ENCODE assay signal across 11 mouse cellular contexts in the genomic region with DNA sequence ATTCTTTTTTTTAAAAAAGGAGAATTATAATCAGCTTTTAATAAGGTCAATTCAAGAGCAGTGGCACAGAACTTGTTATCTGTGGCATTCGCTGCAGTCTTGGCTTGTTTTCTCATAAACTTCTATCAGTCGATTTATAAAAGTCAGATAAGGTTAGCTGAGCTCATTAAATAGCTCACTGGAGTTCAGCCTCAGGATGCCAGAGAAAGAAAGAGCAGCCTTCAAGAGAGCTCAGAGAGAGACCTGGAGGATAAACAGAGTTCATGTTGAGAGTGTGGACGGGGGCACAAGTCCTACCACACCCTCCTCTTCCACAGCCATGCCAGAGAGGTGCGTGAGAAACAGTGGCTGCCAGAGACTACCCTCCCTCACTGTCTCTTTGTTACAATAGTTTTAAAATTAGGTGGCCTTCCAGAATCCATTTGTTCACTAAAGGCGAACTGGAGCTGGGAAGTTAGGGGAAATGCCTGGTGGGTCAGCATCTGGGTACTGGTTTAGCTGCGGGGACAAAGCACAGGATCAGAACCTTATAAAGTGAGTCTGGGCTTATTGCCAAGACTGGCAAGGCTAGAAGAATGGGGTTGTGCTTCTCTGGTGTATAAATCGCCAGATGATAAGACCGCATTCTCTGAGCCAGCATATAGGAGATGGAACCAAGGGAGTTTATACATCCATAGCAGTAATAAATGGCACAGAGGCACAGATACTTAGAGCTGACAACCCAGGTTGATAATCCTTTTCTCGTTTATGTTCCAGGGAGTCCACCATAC. TPM values are rescaled to one million over a fixed set of nuclear protein-coding genes. Genes with fewer than 3 reads are reported as not detected.
DNase-seq lines count a peak whose midpoint lies in the region; ATAC-seq and TF ChIP-seq lines count a peak whose summit lies in the region.
"Had no signal": no experiment of that assay in that cellular context is flagged by ENCODE, and none has a peak within 500 bp of the region (broad histone marks: within the 10 kb centered on the region; RNA-seq: fewer than 3 reads in every experiment).

No protein-coding gene starts in this region.

- no peaks in the 10 kb centered on the region for H3K36me3 ChIP-seq in kidney, postnatal 0 days (ENCODE audit: insufficient read depth, low read length)
- no peaks in the 10 kb centered on the region for H3K36me3 ChIP-seq in limb, embryonic 12.5 days

- peak overlapping the region; percentile 25; the same call in 1 of the 2 replicates for H3K27ac ChIP-seq in kidney, postnatal 0 days
- H3K27ac ChIP-seq in limb, embryonic 12.5 days = peak overlapping the region; percentile 77
- H3K27ac ChIP-seq in left cerebral cortex, adult 2 months = no peak overlapping the region

- no peak overlapping the region for H3K9ac ChIP-seq in kidney, postnatal 0 days (ENCODE audit: low read depth, low read length)
- no peak overlapping the region; the same call in 1 of the 2 replicates for H3K9ac ChIP-seq in limb, embryonic 12.5 days (replicated peaks)

- WGBS in kidney, postnatal 0 days = 68% methylated on average over 9 of the region's 9 CpGs
- 60% methylated on average over 9 of the region's 9 CpGs for WGBS in limb, embryonic 12.5 days

- H3K4me3 ChIP-seq in kidney, postnatal 0 days (replicated peaks; ENCODE audit: low read depth, low read length) = no peak overlapping the region
- no peak overlapping the region for H3K4me3 ChIP-seq in limb, embryonic 12.5 days (replicated peaks)
- H3K4me3 ChIP-seq in left cerebral cortex, adult 2 months = no peak overlapping the region

- no peak overlapping the region for H3K4me2 ChIP-seq in kidney, postnatal 0 days (ENCODE audit: low read length)
- no peak overlapping the region for H3K4me2 ChIP-seq in limb, embryonic 12.5 days

- H3K27me3 ChIP-seq in kidney, postnatal 0 days (ENCODE audit: insufficient read depth, low read length) = no peaks in the 10 kb centered on the region
- no peaks in the 10 kb centered on the region for H3K27me3 ChIP-seq in limb, embryonic 12.5 days

- TF ChIP-seq CTCF in kidney, postnatal 0 days (IDR thresholded peaks at IDR 0.05; ENCODE audit: low read depth) = no peak
- no peak for TF ChIP-seq CTCF in left cerebral cortex, adult 2 months (IDR thresholded peaks at IDR 0.05)

- no peak for ATAC-seq in kidney, postnatal 0 days (replicated peaks; ENCODE audit: low FRiP score, low read depth)
- ATAC-seq in limb, embryonic 12.5 days (ENCODE audit: insufficient number of reproducible peaks, insufficient read depth, low FRiP score, low TSS enrichment, low read depth) = no peak
- no peak for ATAC-seq in CD4-positive, CD25-positive, alpha-beta regulatory T cell, adult 4 months

- DNase-seq in heart, adult 11 months = peak; percentile 90
- DNase-seq in heart, postnatal 4 days = no peak
- no peak for DNase-seq in kidney, postnatal 0 days (ENCODE audit: low spot score)
- DNase-seq in kidney, adult 18-20 months = no peak
- peak; percentile 45 for DNase-seq in Muller cell, postnatal 12 days (ENCODE audit: inconsistent ontology term)
- no peak for DNase-seq in left cerebral cortex, adult 2 months (ENCODE audit: extremely low spot score in 1 of 2, low spot score in 2 of 2)
- DNase-seq: cerebellum, postnatal 10 days; kidney, postnatal 25 days; right cerebral cortex, postnatal 4 days had no signal

- intact Hi-C loops in left cerebral cortex, adult 2 months (cut with DNase I) = no loop called here

- H3K4me1 ChIP-seq in kidney, postnatal 0 days (replicated peaks; ENCODE audit: insufficient read depth, low read length) = no peaks in the 10 kb centered on the region; the same call in 1 of the 2 replicates
- H3K4me1 ChIP-seq in limb, embryonic 12.5 days (replicated peaks) = peaks cover 41% of the 10 kb centered on the region

- H3K9me3 ChIP-seq in kidney, postnatal 0 days (replicated peaks; ENCODE audit: low read length) = no peaks in the 10 kb centered on the region
- H3K9me3 ChIP-seq in limb, embryonic 12.5 days = no peaks in the 10 kb centered on the region

RNA-seq across cellular contexts. Expression of gene Fstl1, which starts 47.1 kb away (rescaled TPM):
- total RNA-seq in heart, postnatal 4 days (2021) = 100 to 1,000 TPM; 457 to 460 TPM
- polyA plus RNA-seq in kidney, postnatal 0 days (2015; fragmentation: Nextera tagmentation; extraction: Ambion mirVana) = 641 and 681 TPM in 2 replicates
- 385 and 432 TPM in 2 replicates for polyA plus RNA-seq in limb, embryonic 12.5 days (2016; fragmentation: Nextera tagmentation; extraction: Ambion mirVana)
- 10 to 100 TPM; 28.8 to 33.3 TPM for total RNA-seq in left cerebral cortex, adult 2 months (2021)
- polyA plus RNA-seq in CD4-positive, CD25-positive, alpha-beta regulatory T cell, adult 4 months (2017; shearing (Covaris generic)) = under 1 TPM; 0.27 to 0.36 TPM

Comparison
In these comparisons a context has a peak if more than half of its experiments do, and no peak if none do; other contexts are left out.
1. DNase-seq: peak in heart, adult 11 months (single experiment) and Muller cell, postnatal 12 days (single experiment); none in heart, postnatal 4 days (single experiment), kidney, postnatal 0 days (single experiment), kidney, adult 18-20 months (single experiment) and left cerebral cortex, adult 2 months (0 of 2).
2. RNA of gene Fstl1, which starts 47.1 kb away (polyA plus RNA-seq): 641 to 681 TPM in kidney, postnatal 0 days and 385 to 432 TPM in limb, embryonic 12.5 days; 0.27 to 0.36 TPM in CD4-positive, CD25-positive, alpha-beta regulatory T cell, adult 4 months; every median in the first group is over 100 times any median in the second.